Mouse (Mus musculus): ENCODE results near the gene Plekhh2. TPM values are rescaled to one million over a fixed set of nuclear protein-coding genes. Genes with fewer than 3 reads are reported as not detected.

Gene Plekhh2
- polyA plus RNA-seq, 1 experiment from 2014 or later, result 7.0 TPM

DNA sequence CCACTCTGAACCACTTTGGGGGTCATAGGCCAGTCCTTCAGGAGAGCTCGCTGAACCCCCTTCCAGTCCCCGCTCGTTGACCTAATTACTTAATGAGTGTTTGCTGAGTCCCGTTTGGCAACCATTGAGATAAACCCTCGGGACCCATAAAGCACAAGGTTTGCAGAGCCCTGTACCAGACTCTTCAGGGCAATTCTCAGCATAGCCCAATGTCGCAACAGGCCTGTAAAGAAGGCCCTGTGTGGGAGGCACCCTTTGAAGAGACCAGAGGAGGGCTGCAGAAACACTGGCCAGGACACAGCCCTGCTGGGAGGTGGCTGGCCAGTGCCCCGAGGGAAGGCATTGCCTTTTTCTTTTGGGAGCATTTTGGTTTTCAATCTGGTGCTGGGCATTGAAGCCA lies 100.3 kb downstream of the Plekhh2 start:
- no peak overlapping the region for H3K4me3 ChIP-seq (replicated peaks)
- 22% methylated on average over 7 of the region's 7 CpGs for WGBS
- ATAC-seq (ENCODE audit: insufficient number of reproducible peaks, insufficient read depth, low FRiP score, low TSS enrichment, low read depth), result peak; percentile 15; the same call in 1 of the 2 replicates
- H3K27me3 ChIP-seq, result no peaks in the 10 kb centered on the region
- peaks cover 45% of the 10 kb centered on the region for H3K36me3 ChIP-seq
- no peak overlapping the region for H3K9ac ChIP-seq (replicated peaks)
- no peak overlapping the region for H3K4me2 ChIP-seq
- no peak overlapping the region for H3K27ac ChIP-seq
- peaks cover 16% of the 10 kb centered on the region for H3K4me1 ChIP-seq (replicated peaks)
- peaks cover 14% of the 10 kb centered on the region for H3K9me3 ChIP-seq

DNA sequence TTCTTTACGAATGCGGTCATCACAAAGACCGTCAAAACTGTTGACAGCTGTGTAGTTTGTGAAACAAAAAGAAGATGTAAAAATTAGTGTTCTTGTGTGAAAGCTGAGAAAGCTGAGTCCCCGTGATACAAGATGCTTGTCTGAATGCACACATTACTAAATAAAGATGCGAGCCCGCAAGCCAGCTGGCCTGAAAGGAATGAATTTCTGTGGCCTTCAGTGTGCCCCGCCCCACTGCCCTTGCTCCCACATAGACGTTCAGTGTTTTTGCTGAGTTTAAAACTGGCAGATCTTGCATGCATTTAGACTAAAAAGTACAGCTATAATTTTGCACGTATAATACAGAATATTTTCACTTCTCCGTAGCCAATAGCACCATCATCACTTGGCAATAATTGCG lies 104.1 kb downstream of the Plekhh2 start:
- no peak overlapping the region for H3K4me2 ChIP-seq
- no peak overlapping the region for H3K4me3 ChIP-seq (replicated peaks)
- peaks cover 14% of the 10 kb centered on the region for H3K4me1 ChIP-seq (replicated peaks)
- peaks cover 14% of the 10 kb centered on the region for H3K9me3 ChIP-seq
- H3K9ac ChIP-seq (replicated peaks), result no peak overlapping the region
- no peaks in the 10 kb centered on the region for H3K27me3 ChIP-seq
- ATAC-seq (ENCODE audit: insufficient number of reproducible peaks, insufficient read depth, low FRiP score, low TSS enrichment, low read depth), result no peak
- peaks cover 44% of the 10 kb centered on the region for H3K36me3 ChIP-seq
- WGBS, result 91% methylated on average over 11 of the region's 11 CpGs
- H3K27ac ChIP-seq, result no peak overlapping the region

DNA sequence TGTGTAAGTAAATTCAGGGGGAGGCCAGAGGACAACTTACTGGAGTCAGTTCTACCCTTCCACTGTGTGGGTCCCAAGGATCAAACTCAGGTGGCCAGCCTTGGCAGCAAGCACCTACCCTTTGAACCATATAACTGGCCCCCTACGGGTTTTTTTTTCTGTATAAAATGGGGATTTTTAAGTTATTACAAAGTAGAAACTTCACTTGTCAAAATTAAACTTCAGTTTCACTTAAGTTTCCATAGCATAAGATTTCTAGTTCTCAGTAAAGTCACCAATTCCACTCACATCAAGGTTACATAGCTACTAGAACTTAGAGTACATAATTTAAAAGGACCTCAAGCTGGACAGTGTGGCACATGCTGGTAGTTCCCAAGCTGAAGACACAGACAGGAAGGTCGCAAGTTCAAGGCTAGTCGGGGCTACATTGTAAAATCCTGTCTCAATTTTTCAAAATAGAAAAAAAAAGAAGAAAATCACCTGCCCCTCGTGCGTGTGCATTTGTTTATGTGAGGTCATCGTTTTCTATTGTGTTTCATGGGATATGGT lies 104.9 kb downstream of the Plekhh2 start:
- 88% methylated on average over 6 of the region's 6 CpGs for WGBS
- no peak overlapping the region for H3K4me3 ChIP-seq (replicated peaks)
- no peak for ATAC-seq (ENCODE audit: insufficient number of reproducible peaks, insufficient read depth, low FRiP score, low TSS enrichment, low read depth)
- no peak overlapping the region for H3K9ac ChIP-seq (replicated peaks)
- H3K9me3 ChIP-seq, result peaks cover 14% of the 10 kb centered on the region
- H3K4me2 ChIP-seq, result no peak overlapping the region
- no peaks in the 10 kb centered on the region for H3K27me3 ChIP-seq
- no peak overlapping the region for H3K27ac ChIP-seq
- H3K36me3 ChIP-seq, result peaks cover 43% of the 10 kb centered on the region
- H3K4me1 ChIP-seq (replicated peaks), result peaks cover 10% of the 10 kb centered on the region

DNA sequence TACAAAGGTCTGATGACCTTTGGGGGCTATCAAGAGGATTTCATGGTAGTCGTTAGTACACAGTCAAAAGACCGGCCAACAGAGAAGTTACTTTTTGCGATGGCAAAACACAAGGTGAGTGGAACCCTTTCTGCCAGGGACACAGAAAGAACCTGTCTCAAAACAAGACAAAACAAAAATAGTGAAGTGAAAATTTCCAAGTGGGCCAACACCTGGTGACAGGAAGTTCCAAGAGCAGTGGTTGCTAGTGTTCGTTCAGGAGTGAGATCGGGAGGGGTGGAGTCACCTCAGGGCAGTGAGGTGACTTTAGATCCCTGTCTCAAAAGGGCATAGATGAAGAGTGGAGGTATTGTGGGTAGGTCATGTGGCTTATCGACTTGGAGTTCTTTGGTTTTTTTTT lies 106.3 kb downstream of the Plekhh2 start:
- WGBS, result 84% methylated on average over 6 of the region's 6 CpGs
- H3K36me3 ChIP-seq, result peaks cover 35% of the 10 kb centered on the region
- no peak overlapping the region for H3K9ac ChIP-seq (replicated peaks)
- H3K9me3 ChIP-seq, result peaks cover 14% of the 10 kb centered on the region
- no peak overlapping the region for H3K4me2 ChIP-seq
- no peak for ATAC-seq (ENCODE audit: insufficient number of reproducible peaks, insufficient read depth, low FRiP score, low TSS enrichment, low read depth)
- H3K4me3 ChIP-seq (replicated peaks), result no peak overlapping the region
- H3K4me1 ChIP-seq (replicated peaks), result peaks cover 7% of the 10 kb centered on the region
- H3K27me3 ChIP-seq, result no peaks in the 10 kb centered on the region
- H3K27ac ChIP-seq, result no peak overlapping the region

DNA sequence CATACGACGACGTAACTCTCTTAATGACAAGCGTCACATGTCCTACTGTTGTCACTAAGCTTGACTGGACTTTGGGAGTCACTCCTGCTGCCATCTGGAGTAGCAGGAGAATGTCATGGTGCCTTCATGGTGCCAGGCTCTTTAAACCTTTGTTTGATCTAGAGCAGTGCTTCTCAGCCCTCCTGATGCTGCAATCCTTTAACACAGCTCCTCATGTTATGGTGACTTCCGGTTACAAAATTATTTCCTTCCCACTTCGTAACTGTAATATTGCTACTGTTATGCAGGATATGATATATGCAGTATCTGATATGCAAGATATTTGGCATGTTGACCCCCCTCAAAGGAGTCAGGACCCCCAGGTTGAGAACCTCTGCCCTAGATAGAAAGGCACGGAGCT lies 107.4 kb downstream of the Plekhh2 start:
- WGBS, result 83% methylated on average over 7 of the region's 7 CpGs
- Histone ChIP-seq H3K36me3 (peaks cover 23% of the 10 kb centered on the region), H3K4me3 (replicated peaks) (no peak overlapping the region), H3K4me1 (replicated peaks) (peaks cover 9% of the 10 kb centered on the region), H3K9ac (replicated peaks) (no peak overlapping the region), H3K4me2 (no peak overlapping the region), H3K9me3 (peaks cover 11% of the 10 kb centered on the region), H3K27me3 (no peaks in the 10 kb centered on the region), H3K27ac (0 out of 2 replicates have a peak overlapping the region, but pooled peaks have one; percentile 7)
- no peak for ATAC-seq (ENCODE audit: insufficient number of reproducible peaks, insufficient read depth, low FRiP score, low TSS enrichment, low read depth)

DNA sequence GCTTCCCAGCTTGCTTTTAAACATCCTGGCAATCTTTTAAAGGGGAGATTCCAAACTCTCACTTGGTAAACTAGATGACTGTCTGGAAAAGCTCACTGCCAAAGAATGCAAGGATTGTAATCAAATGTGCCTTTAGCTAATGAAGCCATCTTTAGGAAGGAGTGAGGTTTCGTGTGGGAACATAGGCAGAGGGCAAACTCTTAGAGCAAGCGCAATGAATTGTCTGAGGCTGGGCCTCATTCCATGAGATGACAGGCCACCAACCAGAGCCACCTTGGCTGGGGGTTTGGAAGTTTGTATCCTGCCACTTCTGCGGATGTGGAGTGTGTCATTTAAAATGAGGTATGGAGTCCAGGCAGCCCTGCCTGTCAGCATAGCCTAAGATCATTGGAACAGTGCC lies 108.4 kb downstream of the Plekhh2 start:
- 79% methylated on average over 3 of the region's 3 CpGs for WGBS
- H3K9me3 ChIP-seq, result peaks cover 11% of the 10 kb centered on the region
- H3K4me3 ChIP-seq (replicated peaks), result no peak overlapping the region
- no peak overlapping the region for H3K4me2 ChIP-seq
- H3K36me3 ChIP-seq, result peaks cover 14% of the 10 kb centered on the region; the same call in 1 of the 2 replicates
- no peak overlapping the region for H3K9ac ChIP-seq (replicated peaks)
- no peak overlapping the region for H3K27ac ChIP-seq
- no peaks in the 10 kb centered on the region for H3K27me3 ChIP-seq
- ATAC-seq (ENCODE audit: insufficient number of reproducible peaks, insufficient read depth, low FRiP score, low TSS enrichment, low read depth), result no peak
- peaks cover 9% of the 10 kb centered on the region for H3K4me1 ChIP-seq (replicated peaks)

DNA sequence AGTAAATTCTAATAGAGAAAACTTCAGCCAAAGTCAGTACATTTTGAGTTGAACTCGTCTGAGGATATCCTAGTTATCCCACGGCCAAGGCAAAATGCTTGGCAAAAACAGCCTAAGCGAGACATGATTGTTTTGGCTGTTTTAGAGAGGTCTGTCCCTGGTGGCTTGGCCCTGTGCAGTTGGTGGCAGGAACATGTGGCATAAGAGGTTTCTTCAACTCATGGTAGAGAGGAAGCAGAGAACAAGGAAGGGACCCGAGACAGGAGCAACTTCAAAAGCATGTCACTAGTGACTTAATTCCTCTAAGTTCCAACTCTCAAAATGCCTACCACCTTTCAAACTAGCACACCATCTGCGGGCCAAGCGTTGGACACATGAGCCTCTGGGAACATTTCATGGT lies 108.9 kb downstream of the Plekhh2 start:
- Histone ChIP-seq H3K9ac (replicated peaks) (no peak overlapping the region), H3K4me1 (replicated peaks) (peaks cover 9% of the 10 kb centered on the region), H3K27ac (no peak overlapping the region), H3K4me3 (replicated peaks) (no peak overlapping the region), H3K4me2 (no peak overlapping the region), H3K9me3 (peaks cover 11% of the 10 kb centered on the region), H3K36me3 (peaks cover 12% of the 10 kb centered on the region; the same call in 1 of the 2 replicates), H3K27me3 (no peaks in the 10 kb centered on the region)
- WGBS, result 92% methylated on average over 6 of the region's 6 CpGs
- no peak for ATAC-seq (ENCODE audit: insufficient number of reproducible peaks, insufficient read depth, low FRiP score, low TSS enrichment, low read depth)

DNA sequence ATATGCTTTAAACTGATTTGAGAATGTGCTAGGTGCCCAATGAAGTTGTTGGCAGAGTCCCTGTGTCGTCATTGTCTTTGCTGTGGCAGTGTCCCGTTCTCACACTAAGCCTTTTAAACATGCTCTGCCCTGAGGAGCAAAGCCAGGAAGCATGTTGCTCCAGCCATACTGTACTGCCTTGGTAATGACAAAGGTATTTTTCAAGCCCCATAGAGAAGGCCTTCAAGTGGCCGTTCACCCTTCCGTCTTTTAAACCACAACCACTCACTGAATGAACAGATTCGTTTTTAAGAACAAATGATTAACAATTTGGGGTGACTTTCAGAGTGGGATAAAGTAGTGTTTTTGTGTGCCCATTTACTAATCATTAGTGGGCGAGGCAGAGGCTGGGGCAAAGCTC lies 109.5 kb downstream of the Plekhh2 start:
- ATAC-seq (ENCODE audit: insufficient number of reproducible peaks, insufficient read depth, low FRiP score, low TSS enrichment, low read depth), result no peak
- H3K4me1 ChIP-seq (replicated peaks), result peaks cover 9% of the 10 kb centered on the region
- H3K4me2 ChIP-seq, result no peak overlapping the region
- no peak overlapping the region for H3K9ac ChIP-seq (replicated peaks)
- H3K27me3 ChIP-seq, result no peaks in the 10 kb centered on the region
- peaks cover 12% of the 10 kb centered on the region; the same call in 1 of the 2 replicates for H3K36me3 ChIP-seq
- WGBS, result 84% methylated on average over 6 of the region's 6 CpGs
- peaks cover 11% of the 10 kb centered on the region for H3K9me3 ChIP-seq
- no peak overlapping the region for H3K4me3 ChIP-seq (replicated peaks)
- H3K27ac ChIP-seq, result no peak overlapping the region

DNA sequence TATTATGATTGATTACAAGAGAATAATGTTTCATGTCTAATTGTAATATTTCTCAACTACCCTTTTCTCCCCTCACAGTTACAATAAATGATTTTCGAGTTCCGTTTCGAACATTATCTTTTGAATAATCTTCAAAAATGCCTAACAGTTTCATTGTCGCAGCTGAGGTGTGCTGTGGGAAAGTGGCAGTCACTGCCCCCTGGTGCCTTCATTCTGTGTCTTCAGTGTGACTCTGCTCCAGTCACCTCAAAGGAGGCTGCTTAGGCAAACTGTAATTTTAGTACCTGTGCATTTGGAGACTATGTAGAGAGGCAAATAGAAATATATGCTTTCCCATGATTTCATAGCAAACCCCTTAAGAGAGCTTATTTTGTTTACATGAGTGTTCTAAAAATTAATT lies 110.3 kb downstream of the Plekhh2 start:
- no peaks in the 10 kb centered on the region for H3K27me3 ChIP-seq
- H3K9me3 ChIP-seq, result peaks cover 11% of the 10 kb centered on the region
- no peak overlapping the region for H3K4me2 ChIP-seq
- no peak overlapping the region for H3K4me3 ChIP-seq (replicated peaks)
- H3K27ac ChIP-seq, result peak overlapping the region; percentile 91; the same call in 1 of the 2 replicates
- peaks cover 12% of the 10 kb centered on the region for H3K4me1 ChIP-seq (replicated peaks)
- no peak overlapping the region for H3K9ac ChIP-seq (replicated peaks)
- ATAC-seq (ENCODE audit: insufficient number of reproducible peaks, insufficient read depth, low FRiP score, low TSS enrichment, low read depth), result no peak
- 80% methylated on average over 4 of the region's 4 CpGs for WGBS
- peaks cover 12% of the 10 kb centered on the region; the same call in 1 of the 2 replicates for H3K36me3 ChIP-seq

DNA sequence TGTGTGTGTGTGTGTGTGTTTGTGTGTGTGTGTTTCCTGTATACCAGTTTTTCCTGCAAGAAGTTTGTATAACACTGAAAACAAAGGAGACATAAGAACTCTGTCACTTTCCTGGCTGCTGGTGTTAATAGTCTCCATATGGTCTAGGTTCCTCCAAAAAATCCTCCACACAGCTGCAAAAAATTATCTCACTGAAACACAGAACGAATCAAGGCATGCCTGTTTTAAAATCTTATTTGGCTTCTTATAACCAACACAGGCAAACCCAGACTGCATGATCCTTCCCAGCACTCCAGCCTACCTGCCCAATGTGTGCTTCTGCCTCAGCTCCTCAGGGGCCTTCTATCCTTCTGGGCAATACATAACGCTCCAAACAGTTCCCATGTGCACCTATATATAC lies 111.2 kb downstream of the Plekhh2 start:
- Histone ChIP-seq H3K4me2 (0 out of 2 replicates have a peak overlapping the region, but pooled peaks have one; percentile 3), H3K27ac (peak overlapping the region; percentile 91), H3K4me3 (replicated peaks) (no peak overlapping the region), H3K9me3 (peaks cover 11% of the 10 kb centered on the region), H3K36me3 (peaks cover 12% of the 10 kb centered on the region; the same call in 1 of the 2 replicates), H3K27me3 (no peaks in the 10 kb centered on the region), H3K9ac (replicated peaks) (no peak overlapping the region), H3K4me1 (replicated peaks) (peaks cover 19% of the 10 kb centered on the region)
- ATAC-seq (ENCODE audit: insufficient number of reproducible peaks, insufficient read depth, low FRiP score, low TSS enrichment, low read depth), result peak; percentile 50
- WGBS, result 18% methylated on average over 2 of the region's 2 CpGs

DNA sequence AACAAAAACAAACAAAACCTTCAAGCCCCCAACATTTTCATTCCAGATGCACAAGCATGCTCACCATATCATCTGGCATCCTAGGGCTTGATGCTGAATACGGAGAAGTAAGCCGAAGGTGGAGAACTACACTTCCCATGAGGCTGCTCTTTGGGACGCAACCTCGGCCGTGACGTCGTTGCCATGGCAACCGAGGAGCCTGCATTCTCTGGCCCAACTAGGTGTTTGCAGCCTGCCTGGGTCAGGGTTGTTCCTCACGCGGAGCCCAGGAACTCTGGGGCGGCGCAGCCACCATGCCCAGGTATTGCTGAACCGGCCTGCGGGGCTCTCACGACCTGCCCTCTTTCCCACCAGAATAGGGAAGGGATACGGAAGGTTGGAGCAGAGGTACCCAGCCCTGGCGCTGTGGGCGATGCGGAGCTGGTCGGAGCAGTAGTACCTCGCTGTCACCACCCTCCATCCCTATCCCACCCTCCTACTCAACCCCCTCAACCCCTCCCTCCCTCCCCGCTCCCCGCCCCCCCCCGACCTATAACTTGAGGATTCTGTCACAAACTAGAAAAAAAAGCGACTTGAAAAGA lies 114.7 kb downstream of the Plekhh2 start, which contains the start of gene Dync2li1:
Gene Dync2li1 (plus strand): TSS at position 221 of the 581 bp plus-strand sequence.
- Histone ChIP-seq H3K4me2 (peak within 1 kb of the TSS; percentile 67), H3K4me1 (replicated peaks) (peaks cover 16% of the 10 kb centered on the region), H3K36me3 (no peaks in the 10 kb centered on the region), H3K27me3 (no peaks in the 10 kb centered on the region), H3K9me3 (peaks cover 11% of the 10 kb centered on the region), H3K9ac (replicated peaks) (peak within 1 kb of the TSS; percentile 58), H3K27ac (peak within 1 kb of the TSS; percentile 80), H3K4me3 (replicated peaks) (peak within 1 kb of the TSS; percentile 56)
- WGBS, result under 1% methylated on average over 25 of the region's 25 CpGs
- peak; percentile 92 for ATAC-seq (ENCODE audit: insufficient number of reproducible peaks, insufficient read depth, low FRiP score, low TSS enrichment, low read depth)
